Mouse (Mus musculus) spleen, adult 10 weeks (tissue): ENCODE results near the gene Tmem167. TPM values are rescaled to one million over a fixed set of nuclear protein-coding genes. Genes with fewer than 3 reads are reported as not detected.

ENCODE experiments used
- polyA plus RNA-seq: library from polyadenylated mRNA; stranded (reverse); fragments of 350-450 nt; fragmentation: Illumina TruSeq; extraction: RNeasy Lipid Tissue Mini Kit (QIAGEN cat#74804); gene quantifications from one replicate; pipeline ENCODE4 v1.2.3, GENCODE M21; 2015; ENCODE audit warnings: low replicate concordance; ENCODE audit not compliant: insufficient read depth

The Tmem167 gene
- polyA plus RNA-seq: 28.7 TPM

GRCm38 (mm10) chr13:90088962-90089824, at the start of gene Tmem167, which contains the start of gene Xrcc4:
Gene Tmem167, plus strand, starts transcription at chr13:90089123.
Gene Xrcc4, minus strand, starts transcription at chr13:90089608.

Other genes starting within 250 kb of the Tmem167 start
- gene Xrcc4, start 485 bp downstream of the Tmem167 start, polyA plus RNA-seq: 23.3 TPM